ENCODE assay signal across 21 mouse cellular contexts in genomic region chr5:132661266-132661665, GRCm38 (mm10).
DNase-seq lines count a peak whose midpoint lies in the region.
"Had no signal": no experiment of that assay in that cellular context is flagged by ENCODE, and none has a peak within 500 bp of the region (broad histone marks: within the 10 kb centered on the region; RNA-seq: fewer than 3 reads in every experiment).

No protein-coding gene starts in this region.

- H3K9me3 ChIP-seq in heart, embryonic 10.5 days: 0 out of 2 replicates have a peak, but pooled peaks cover 6% of the 10 kb centered on the region
- H3K9me3 ChIP-seq: forebrain, embryonic 12.5 days had no signal

- no peak overlapping the region for H3K4me3 ChIP-seq in heart, embryonic 10.5 days
- H3K4me3 ChIP-seq: erythroblast, embryonic 14.5 days; forebrain, embryonic 12.5 days; heart, embryonic 15.5 days; hindbrain, embryonic 13.5 days; neural tube, embryonic 13.5 days had no signal

- 61% methylated on average over 1 of the region's 1 CpGs for WGBS in heart, embryonic 10.5 days

- no peak overlapping the region for H3K27ac ChIP-seq in heart, embryonic 10.5 days
- H3K27ac ChIP-seq: forebrain, embryonic 12.5 days; heart, embryonic 15.5 days; hindbrain, embryonic 13.5 days; kidney, postnatal 0 days; neural tube, embryonic 13.5 days had no signal

- H3K4me1 ChIP-seq in heart, embryonic 10.5 days: no peaks in the 10 kb centered on the region
- H3K4me1 ChIP-seq: forebrain, embryonic 12.5 days; heart, embryonic 15.5 days; hindbrain, embryonic 13.5 days; neural tube, embryonic 13.5 days had no signal

- H3K27me3 ChIP-seq in heart, embryonic 10.5 days (ENCODE audit: insufficient read depth, poor library complexity, severe bottlenecking): peaks cover 13% of the 10 kb centered on the region; the same call in 1 of the 2 replicates
- H3K27me3 ChIP-seq: forebrain, embryonic 12.5 days; hindbrain, embryonic 13.5 days; neural tube, embryonic 13.5 days had no signal

- peak; percentile 26 for DNase-seq in cerebellum, adult 11 months
- DNase-seq in cerebellum, postnatal 4 days (ENCODE audit: low spot score in 2 of 2): no peak
- peak; percentile 33 for DNase-seq in heart, adult 11 months
- no peak for DNase-seq in heart, adult 18-20 months
- peak; percentile 82 for DNase-seq in brain, adult 2 months (ENCODE audit: low read depth, low spot score)
- peak; percentile 67 for DNase-seq in cerebellum, adult 9-11 months
- no peak for DNase-seq in embryo, embryonic 11 days
- DNase-seq in heart, embryonic 10.5 days (ENCODE audit: low spot score): no peak
- DNase-seq: adrenal gland, adult 8-10 months; gastrocnemius, postnatal 14 days; heart, postnatal 36 days; kidney, adult 2 months; lung, postnatal 10 days; retina, postnatal 1 day; thymus, postnatal 14 days had no signal

- no peaks in the 10 kb centered on the region for H3K36me3 ChIP-seq in heart, embryonic 10.5 days
- H3K36me3 ChIP-seq: forebrain, embryonic 12.5 days; heart, embryonic 15.5 days; hindbrain, embryonic 13.5 days; neural tube, embryonic 13.5 days had no signal

Comparison
In these comparisons a context has a peak if more than half of its experiments do, and no peak if none do; other contexts are left out.
1. DNase-seq: peak in cerebellum, adult 11 months (single experiment), heart, adult 11 months (single experiment), brain, adult 2 months (single experiment) and cerebellum, adult 9-11 months (single experiment); none in cerebellum, postnatal 4 days (0 of 2), heart, adult 18-20 months (0 of 2), embryo, embryonic 11 days (single experiment) and heart, embryonic 10.5 days (single experiment).